Mouse (Mus musculus) spleen, adult 2 months (tissue): ENCODE measurements at regions not wholly inside any gene's neighbourhood (a gene's known extent, or its start where the extent isn't known, plus 50 kb on each side); places are given as distances from the start of the nearest gene placed in this dataset.

Experiments used
- CTCF ChIP-seq: fragments of 200-500 bp; IDR thresholded peaks from 2 replicates; pipeline ENCODE4 v1.5.1; 2011; ENCODE audit warnings: mild to moderate bottlenecking, inconsistent platforms; ENCODE audit not compliant: insufficient read depth, insufficient read length, insufficient replicate concordance; ENCODE audit errors: extremely low read depth
- POLR2A ChIP-seq: fragments of 200-500 bp; IDR thresholded peaks from 2 replicates; pipeline ENCODE4 v1.6.1; 2011; ENCODE audit warnings: low read depth, low read length, inconsistent platforms

DNA sequence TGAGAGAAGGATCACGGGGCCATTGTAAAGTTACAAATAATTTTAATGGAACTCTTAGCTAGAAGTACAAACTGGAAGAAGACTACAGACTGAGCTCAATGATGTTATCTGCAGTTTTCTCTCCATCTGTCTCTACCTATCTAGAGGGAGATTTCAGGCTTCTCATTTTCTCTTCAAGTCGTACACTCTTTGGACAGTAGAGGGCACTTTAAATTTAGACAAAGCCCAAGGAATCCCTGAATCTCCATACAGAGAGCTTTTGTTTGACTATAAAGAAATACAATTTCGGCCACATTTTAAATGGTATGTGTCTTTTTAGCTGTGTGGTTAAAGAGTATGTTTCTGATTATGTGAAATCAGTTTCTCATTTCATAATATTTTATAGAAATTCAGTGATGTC lies 397.6 kb downstream of the Fign start:
- TF ChIP-seq CTCF (no peak), POLR2A (no peak)
